Mouse (Mus musculus) embryonic facial prominence, embryonic 10.5 days (tissue): ENCODE data around the gene Mxi1. TPM values are rescaled to one million over a fixed set of nuclear protein-coding genes. Genes with fewer than 3 reads are reported as not detected.

Experiments
- DNase-seq: peaks from one replicate; pipeline ENCODE4 v3.0.0-alpha.2; 2017; ENCODE audit warnings: low spot score
- H3K27ac ChIP-seq: fragments of 300-500 bp; sonication (generic); replicated peaks from 2 replicates; pipeline ENCODE4 v1.5.1; 2016; ENCODE audit warnings: mild to moderate bottlenecking
- H3K27me3 ChIP-seq: fragments of 300-500 bp; sonication (generic); replicated peaks from 2 replicates; pipeline ENCODE4 v1.6.1; 2016; ENCODE audit warnings: low read depth, mild to moderate bottlenecking; ENCODE audit not compliant: poor library complexity, severe bottlenecking
- H3K36me3 ChIP-seq: fragments of 300-500 bp; sonication (generic); replicated peaks from 2 replicates; pipeline ENCODE4 v1.6.1; 2016; ENCODE audit warnings: mild to moderate bottlenecking, moderate library complexity
- H3K4me1 ChIP-seq: fragments of 300-500 bp; sonication (generic); 2 replicates; pipeline ENCODE4 v1.6.1; 2016
- H3K4me3 ChIP-seq: fragments of 300-500 bp; sonication (generic); 2 replicates; pipeline ENCODE4 v1.5.1; 2016; ENCODE audit warnings: mild to moderate bottlenecking, moderate library complexity
- H3K9me3 ChIP-seq: fragments of 300-500 bp; sonication (generic); 2 replicates; pipeline ENCODE4 v1.6.1; 2016; ENCODE audit warnings: mild to moderate bottlenecking
- WGBS: fragments of 180-500 bp; shearing (Covaris S2); methylation state at CpG from one replicate; pipeline ENCODE4 v1.1.7; 2016; 5-methylcytosine and 5-hydroxymethylcytosine counted together
- polyA plus RNA-seq: library from polyadenylated mRNA; unstranded; fragments of >200 nt; fragmentation: Nextera tagmentation; extraction: Ambion mirVana; gene quantifications from 2 replicates; pipeline ENCODE4 v1.2.1, GENCODE M21; 2016

Gene Mxi1
- polyA plus RNA-seq, 1 experiment from 2014 or later: 33.0 TPM

- Histone ChIP-seq H3K9me3 (no peaks in the 10 kb centered on the region), H3K4me1 (peaks cover 39% of the 10 kb centered on the region), H3K36me3 (no peaks in the 10 kb centered on the region), H3K4me3 (peak overlapping the region; percentile 60), H3K27ac (peak overlapping the region; percentile 91), H3K27me3 (peaks cover 21% of the 10 kb centered on the region; the same call in 1 of the 2 replicates)
- peak; percentile 86 for DNase-seq
- WGBS: 1% methylated on average over 19 of the region's 19 CpGs
Observed at GRCm38 (mm10) chr19:53420924-53421582, 110.7 kb downstream of the Mxi1 start.

DNA sequence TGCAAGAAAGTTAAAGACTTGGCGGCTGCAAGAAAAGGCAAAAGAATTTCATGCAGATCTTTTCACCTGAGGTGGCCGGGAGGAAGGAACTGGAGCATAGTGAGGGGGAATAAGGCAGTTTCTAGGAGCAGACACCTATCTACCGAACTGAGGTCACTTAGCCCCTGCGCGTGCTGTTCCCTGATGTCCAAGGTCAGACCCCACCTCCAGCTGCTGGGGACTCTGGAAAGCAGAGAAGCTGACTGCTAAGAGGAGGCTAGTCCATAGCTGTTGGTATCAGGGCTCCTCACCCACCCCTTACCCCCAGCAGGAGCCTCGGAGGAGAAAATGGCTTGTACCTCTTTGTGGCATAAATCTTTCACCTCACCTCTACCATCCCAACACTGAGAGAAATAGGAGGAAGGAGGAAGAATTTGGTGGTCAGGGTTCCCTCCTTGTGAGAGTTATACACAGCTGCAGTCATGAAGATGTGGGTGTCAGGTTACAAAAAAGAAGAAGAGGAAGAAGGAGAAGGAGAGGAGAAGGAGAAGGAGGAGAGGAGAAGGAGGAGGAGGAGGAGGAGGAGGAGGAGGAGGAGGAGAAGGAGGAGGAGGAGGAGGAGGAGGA lies 111.4 kb downstream of the Mxi1 start:
- DNase-seq: no peak
- H3K27me3 ChIP-seq: peaks cover 21% of the 10 kb centered on the region; the same call in 1 of the 2 replicates
- no peaks in the 10 kb centered on the region for H3K9me3 ChIP-seq
- peak overlapping the region; percentile 60 for H3K4me3 ChIP-seq
- H3K36me3 ChIP-seq: no peaks in the 10 kb centered on the region
- H3K4me1 ChIP-seq: peaks cover 39% of the 10 kb centered on the region
- H3K27ac ChIP-seq: peak overlapping the region; percentile 91
- 1% methylated on average over 6 of the region's 6 CpGs for WGBS

GRCm38 (mm10) chr19:53422358-53423308 lies 112.3 kb downstream of the Mxi1 start:
- Histone ChIP-seq H3K4me1 (peaks cover 47% of the 10 kb centered on the region), H3K27me3 (peaks cover 21% of the 10 kb centered on the region; the same call in 1 of the 2 replicates), H3K4me3 (peak overlapping the region; percentile 21; the same call in 1 of the 2 replicates), H3K36me3 (no peaks in the 10 kb centered on the region), H3K9me3 (no peaks in the 10 kb centered on the region), H3K27ac (no peak overlapping the region)
- 78% methylated on average over 18 of the region's 18 CpGs for WGBS
- no peak for DNase-seq

- Histone ChIP-seq H3K36me3 (no peaks in the 10 kb centered on the region), H3K27ac (no peak overlapping the region), H3K9me3 (no peaks in the 10 kb centered on the region), H3K4me3 (peak overlapping the region; percentile 21; the same call in 1 of the 2 replicates), H3K4me1 (peaks cover 54% of the 10 kb centered on the region), H3K27me3 (peaks cover 26% of the 10 kb centered on the region; the same call in 1 of the 2 replicates)
- WGBS: 25% methylated on average over 19 of the region's 19 CpGs
- peak; percentile 24 for DNase-seq
Observed at GRCm38 (mm10) chr19:53423341-53423753, 113.0 kb downstream of the Mxi1 start.

GRCm38 (mm10) chr19:53423816-53424465 lies 113.6 kb downstream of the Mxi1 start:
- Histone ChIP-seq H3K4me1 (peaks cover 55% of the 10 kb centered on the region), H3K27me3 (peaks cover 26% of the 10 kb centered on the region; the same call in 1 of the 2 replicates), H3K36me3 (no peaks in the 10 kb centered on the region), H3K9me3 (no peaks in the 10 kb centered on the region), H3K27ac (0 out of 2 replicates have a peak overlapping the region, but pooled peaks have one; percentile 25), H3K4me3 (no peak overlapping the region)
- DNase-seq: no peak
- 69% methylated on average over 17 of the region's 17 CpGs for WGBS

DNA sequence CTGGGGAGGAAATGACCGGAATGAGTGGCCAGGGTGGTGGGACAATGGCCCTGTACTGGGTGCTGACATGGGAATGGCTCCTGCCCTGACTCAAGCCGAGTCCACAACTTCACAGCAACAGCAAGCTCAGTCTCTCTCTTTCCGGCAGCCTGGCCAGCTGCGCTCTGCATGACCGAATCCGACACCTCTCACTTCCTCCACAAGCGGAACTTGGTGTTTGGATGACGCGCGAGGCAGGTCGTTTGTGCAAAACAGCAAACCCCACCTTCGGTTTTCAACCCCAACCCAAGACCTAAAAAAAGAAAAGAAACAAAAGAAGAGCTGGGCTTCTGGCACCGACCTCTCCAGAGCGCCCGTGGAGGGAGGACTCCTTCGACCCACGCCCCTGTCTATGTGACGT lies 114.3 kb downstream of the Mxi1 start:
- Histone ChIP-seq H3K4me1 (peaks cover 55% of the 10 kb centered on the region), H3K27ac (0 out of 2 replicates have a peak overlapping the region, but pooled peaks have one; percentile 25), H3K9me3 (no peaks in the 10 kb centered on the region), H3K36me3 (no peaks in the 10 kb centered on the region), H3K27me3 (peaks cover 26% of the 10 kb centered on the region; the same call in 1 of the 2 replicates), H3K4me3 (no peak overlapping the region)
- DNase-seq: peak; percentile 25
- 76% methylated on average over 18 of the region's 18 CpGs for WGBS

Other genes starting within 250 kb of the Mxi1 start
- 61.7 and 67.2 TPM in 2 replicates for gene Add3, start 170.1 kb upstream of the Mxi1 start, polyA plus RNA-seq
- gene Gm10197, start 61.2 kb downstream of the Mxi1 start, polyA plus RNA-seq: 2.0 and 3.6 TPM in 2 replicates
- gene Smndc1, start 80.1 kb downstream of the Mxi1 start, polyA plus RNA-seq: 46.7 and 49.1 TPM in 2 replicates
- gene Dusp5, start 218.6 kb downstream of the Mxi1 start, polyA plus RNA-seq: 6.9 and 7.8 TPM in 2 replicates